Mouse (Mus musculus): ENCODE measurements around the gene Arid4b. TPM values are rescaled to one million over a fixed set of nuclear protein-coding genes. Genes with fewer than 3 reads are reported as not detected.

Gene Arid4b
- total RNA-seq, 2 experiments from 2014 or later = 10.9 to 13.4 TPM

DNA sequence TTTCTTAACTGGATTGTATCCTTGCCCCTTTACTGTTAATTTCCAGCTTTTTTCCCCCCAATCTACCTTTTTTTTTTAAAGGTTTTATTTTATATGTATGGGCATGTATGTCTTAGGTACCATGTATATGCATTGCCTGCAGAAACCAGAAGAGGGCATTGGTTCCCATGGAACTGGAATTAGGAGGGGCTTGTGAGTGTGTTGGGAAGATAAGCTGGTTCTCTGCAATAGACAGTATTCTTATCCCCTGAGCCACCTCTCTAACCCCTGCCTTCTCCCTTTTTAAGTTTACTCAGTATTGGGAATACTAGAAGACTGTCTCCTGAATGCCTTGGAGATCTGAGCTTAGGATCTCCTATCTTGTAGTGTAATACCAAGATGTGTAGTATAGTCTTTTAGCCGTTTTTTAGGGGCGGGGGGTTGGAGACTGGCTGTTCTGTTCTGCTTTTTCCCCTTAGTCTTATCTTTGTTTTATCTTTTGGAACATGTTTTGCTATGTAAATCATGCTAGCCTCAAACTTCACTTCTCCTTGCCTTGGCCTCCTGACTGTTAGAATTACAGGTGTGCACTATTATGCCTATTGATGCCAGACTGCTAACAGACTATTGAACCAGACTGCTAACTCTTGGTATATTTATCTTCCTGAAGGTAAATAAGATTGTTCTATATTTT is 79.4 kb downstream of the Arid4b start:
- intact Hi-C loops (cut with DNase I; ENCODE audit: low total_unique reads) = no loop called here
- no peak for DNase-seq

DNA sequence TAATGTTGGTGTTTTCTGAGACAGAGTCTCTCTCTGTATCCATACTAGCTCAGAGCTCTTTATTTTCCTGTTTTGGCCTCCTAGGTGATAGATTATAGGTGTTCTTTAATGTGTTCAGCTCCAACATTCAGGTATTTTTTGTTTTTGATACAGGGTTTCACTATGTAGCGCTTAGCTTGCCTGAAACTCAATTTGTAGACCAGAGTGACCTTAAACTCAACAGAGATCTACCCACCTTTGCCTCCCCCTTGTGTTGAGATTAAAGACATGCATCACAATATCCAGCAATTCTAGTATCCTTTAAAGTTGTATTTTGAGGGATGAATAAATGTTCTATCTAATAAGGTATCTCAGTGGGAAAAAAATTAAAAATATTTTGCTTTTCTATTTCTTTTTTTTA is 115.0 kb downstream of the Arid4b start:
- DNase-seq = no peak
- intact Hi-C loops (cut with DNase I; ENCODE audit: low total_unique reads) = no loop called here

DNA sequence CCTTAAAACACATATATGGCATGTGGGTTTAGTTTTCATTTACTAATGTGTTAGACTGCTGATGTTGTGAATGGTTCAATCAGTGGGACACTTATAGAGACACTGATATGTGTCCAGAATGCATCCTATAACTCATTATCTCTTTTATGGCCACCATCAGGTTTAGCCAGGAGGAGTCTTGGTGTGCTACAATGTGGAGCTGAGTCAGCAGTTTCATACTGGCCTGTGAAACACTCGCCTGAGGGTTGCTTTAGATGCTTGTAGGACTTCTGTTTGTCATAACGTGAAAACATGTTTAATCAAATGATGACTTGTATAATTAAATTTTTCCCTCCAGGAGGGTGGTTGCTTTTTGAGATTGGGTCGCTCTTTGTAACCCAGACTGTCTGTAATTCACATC is 116.6 kb downstream of the Arid4b start:
- intact Hi-C loops (cut with DNase I; ENCODE audit: low total_unique reads) = loop anchor here (5.0 kb wide), 1 partner anchor 297 kb away; no protein-coding TSS in a partner anchor
- no peak for DNase-seq

DNA sequence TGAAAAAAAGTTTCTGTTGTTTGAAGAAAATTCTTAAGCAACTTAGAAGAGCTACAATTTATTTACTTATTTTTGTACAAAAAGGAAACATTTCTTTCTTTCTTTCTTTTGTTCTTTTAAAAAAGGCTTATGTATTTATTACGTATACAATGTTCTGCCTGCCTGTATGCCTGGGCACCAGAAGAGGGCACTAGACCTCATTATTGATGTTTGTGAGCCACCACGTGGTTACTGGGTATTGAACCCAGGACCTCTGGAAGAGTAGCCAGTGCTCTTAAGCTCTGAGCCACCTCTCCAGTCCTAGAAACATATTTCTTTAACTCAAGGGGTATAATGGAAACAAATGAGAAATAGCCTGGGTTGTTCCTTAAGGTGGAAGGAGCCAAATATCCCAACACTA is 182.9 kb downstream of the Arid4b start:
- intact Hi-C loops (cut with DNase I; ENCODE audit: low total_unique reads) = no loop called here
- no peak for DNase-seq

Other genes starting within 250 kb of the Arid4b start
- gene B3galnt2, start 108.8 kb upstream of the Arid4b start, total RNA-seq (2021) = 10 to 100 TPM; 35.9 to 40.2 TPM
- 10 to 100 TPM; 17.6 to 19.2 TPM for gene Tbce, start 23.6 kb upstream of the Arid4b start, total RNA-seq (2021)
- gene Ggps1, start 256 bp downstream of the Arid4b start, total RNA-seq (2021) = 10 to 100 TPM; 12.8 to 16.8 TPM

All from gastrocnemius, postnatal 14 days (tissue).